Mouse (Mus musculus) right cerebral cortex, postnatal 36 days (tissue): Measurements from ENCODE around the gene Pigt.

Experiments
- DNase-seq, 2 experiments: peaks; one replicate each; pipeline ENCODE4 v3.0.0; 2022; ENCODE audit warnings: low spot score in 2 of 2, mixed read lengths in 1 of 2

Pigt gene

DNA sequence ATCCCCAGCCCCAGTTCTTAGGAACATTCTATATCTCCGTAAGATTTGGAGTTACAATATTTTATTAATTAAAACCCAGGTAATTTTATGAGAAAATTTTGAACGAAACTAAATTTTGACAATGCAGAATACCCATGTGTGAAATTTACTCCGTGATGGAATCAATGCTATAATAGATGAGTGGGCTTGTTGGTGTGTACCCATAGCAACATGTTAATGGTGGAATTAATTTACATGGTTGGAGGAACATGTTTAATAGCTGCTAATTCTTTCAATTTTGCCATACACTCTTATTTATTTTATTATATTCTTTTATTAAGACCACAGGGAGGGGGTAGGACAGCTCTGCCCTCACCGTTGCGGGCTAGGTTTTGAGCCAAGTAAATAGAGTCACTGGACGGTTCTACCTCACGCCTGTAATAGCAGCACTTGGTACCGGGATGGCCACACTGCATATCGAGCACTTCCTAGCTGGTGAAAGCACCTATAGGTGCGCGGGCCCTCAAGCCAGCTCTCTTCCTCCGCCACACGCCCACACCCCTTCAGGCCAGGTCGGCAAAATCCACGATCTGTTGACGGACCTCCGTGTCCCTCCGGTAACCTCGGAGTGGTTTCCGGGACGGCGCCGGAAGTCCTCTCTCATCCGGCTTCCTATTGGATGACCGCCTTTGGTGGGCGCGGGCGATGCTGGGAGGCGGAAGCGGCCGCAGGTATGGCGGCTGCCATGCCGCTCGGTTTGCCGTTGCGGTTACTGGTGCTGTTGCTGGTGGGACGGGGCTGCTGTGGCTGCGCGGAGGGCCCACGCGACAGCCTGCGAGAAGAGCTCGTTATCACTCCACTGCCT lies at the start of gene Pigt:
Gene Pigt, plus strand, starts transcription at position 674 of the 844 bp plus-strand sequence.
- peak; percentile 80 to 88 for DNase-seq

DNA sequence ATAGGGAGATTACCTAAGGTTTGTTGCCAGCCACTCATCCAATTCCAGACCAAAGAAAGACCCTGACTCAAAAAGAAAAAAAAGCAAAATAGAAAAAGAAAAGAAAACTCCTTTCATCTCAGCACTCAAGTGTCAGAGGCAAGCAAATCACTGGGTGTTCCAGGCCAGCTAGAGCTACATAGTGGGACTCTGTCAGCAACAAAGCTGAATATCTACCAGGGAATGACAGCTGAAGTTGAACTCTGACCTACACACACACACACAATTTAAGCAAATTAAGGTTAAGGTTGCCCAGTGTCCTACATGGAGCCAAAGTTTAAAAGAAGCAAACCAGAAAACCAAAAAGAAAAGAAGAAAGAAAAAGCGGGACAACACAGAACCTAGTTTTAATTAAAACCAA lies 49.2 kb upstream of the Pigt start:
- DNase-seq: no peak

DNA sequence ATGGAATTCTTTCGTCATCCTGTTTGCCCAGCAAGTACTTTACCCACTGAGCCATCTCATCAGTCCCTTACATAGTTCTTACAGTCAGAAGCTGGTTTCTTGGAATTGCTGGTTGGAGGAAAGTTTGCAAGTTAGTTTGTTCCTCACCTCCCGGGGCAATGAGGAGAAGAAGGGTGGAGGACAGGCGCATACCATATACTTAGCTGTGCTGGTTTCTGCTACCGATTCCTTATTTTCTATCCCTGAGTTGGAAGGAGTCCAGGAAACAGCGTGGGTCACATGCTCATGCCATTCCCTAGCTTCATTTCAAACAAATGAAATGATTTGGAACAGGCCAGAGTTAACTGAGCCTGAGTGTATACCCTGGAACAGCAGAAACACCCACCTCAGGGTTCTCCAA lies 48.4 kb upstream of the Pigt start:
- no peak for DNase-seq

DNA sequence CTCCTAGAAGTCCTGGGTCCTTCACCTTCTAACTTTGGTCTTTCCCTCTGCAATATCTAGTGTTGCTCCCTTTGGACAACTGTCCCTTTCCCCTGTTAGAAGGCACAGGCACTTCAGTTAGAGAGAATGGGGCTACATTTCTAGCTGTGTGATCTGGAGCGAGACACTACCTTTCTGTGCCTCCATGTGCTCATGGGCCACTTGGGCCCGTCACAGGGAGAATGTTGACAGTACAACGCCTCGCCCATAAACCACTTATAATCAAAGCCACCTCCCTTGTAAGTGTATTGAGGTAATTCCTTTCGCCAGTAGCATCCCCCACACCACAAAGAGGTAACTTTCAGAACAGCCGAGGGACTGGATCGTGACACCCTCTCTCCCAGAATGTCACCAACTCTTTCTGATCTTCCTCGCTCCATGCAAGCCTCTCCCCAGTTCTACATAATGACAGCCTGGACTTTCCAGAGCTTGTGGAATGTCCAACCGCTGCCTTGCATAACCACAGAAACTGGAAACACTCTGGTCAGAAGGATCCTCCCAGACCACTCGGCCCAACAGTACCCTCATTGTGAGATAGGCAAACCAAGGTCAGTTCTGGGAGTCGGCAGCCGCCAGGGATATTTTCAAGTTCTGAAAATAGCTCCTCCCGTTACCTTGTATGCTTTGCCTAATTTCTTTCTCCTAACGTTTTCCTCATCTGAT lies 47.8 kb upstream of the Pigt start:
- DNase-seq: no peak

DNA sequence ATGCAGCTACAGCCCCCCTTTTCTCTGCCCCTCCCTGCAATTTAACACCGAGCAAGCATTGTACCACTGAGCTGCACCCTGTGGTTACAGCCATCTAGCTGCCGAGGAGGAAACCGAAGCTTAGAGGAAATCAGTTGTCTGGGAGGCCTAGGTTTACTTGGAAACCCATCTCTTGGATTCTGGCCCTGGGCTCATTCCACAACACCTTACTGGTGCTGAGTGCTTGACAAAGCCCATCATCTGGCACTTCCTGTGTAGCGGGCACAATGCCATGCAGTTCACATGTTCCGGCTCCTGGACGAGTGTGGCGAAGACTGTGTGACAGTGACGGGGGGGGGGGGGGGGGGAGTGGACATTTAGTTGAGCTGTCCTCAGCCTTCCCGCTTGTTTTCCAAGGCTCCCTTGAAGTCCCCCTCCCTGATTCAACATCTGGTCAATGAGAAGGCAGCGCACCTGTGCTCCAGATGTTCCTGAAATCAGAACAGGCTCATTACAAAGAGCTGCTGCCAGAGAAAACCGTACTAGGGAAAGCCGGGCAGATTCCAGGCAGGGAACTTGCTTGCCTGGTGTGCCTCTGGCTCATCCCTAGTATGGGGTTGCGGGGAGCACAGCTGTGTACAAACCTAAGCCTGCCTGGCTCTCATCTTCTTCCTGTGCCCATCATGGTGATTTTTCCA lies 45.2 kb upstream of the Pigt start:
- no peak for DNase-seq

DNA sequence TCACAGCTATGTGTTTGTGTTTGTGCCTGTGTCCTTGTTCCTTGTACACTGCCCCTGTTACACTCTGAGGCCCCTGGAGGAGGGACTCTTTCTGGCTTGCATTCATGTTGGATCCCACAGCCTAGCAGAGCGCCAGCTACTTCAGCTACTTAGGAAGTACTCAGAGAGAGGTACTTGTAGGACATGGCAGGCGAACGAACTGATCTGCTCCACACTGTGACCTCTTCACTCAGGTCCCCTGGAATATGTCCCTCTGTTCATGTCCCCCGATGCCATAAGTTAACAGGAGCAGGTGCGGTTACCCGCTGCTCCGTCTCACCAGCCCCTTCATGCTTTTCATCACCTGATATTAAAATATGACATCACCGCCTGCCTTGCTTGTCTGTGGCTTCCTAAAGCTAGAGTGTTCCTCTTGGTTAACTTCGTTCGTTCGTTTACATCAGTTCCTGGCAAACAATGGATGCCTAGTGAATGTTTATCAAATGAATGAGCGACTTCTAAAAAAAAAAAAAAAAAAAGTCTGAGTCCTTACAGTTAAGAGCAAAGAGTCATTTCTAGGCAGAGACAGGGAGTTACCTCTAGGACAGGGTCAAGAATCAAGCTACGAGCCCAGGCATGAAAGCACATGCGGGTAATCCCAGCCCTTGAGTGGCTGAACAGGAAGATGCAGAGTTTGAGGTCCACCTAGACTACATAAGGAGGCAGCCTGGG lies 44.1 kb upstream of the Pigt start:
- no peak for DNase-seq

DNA sequence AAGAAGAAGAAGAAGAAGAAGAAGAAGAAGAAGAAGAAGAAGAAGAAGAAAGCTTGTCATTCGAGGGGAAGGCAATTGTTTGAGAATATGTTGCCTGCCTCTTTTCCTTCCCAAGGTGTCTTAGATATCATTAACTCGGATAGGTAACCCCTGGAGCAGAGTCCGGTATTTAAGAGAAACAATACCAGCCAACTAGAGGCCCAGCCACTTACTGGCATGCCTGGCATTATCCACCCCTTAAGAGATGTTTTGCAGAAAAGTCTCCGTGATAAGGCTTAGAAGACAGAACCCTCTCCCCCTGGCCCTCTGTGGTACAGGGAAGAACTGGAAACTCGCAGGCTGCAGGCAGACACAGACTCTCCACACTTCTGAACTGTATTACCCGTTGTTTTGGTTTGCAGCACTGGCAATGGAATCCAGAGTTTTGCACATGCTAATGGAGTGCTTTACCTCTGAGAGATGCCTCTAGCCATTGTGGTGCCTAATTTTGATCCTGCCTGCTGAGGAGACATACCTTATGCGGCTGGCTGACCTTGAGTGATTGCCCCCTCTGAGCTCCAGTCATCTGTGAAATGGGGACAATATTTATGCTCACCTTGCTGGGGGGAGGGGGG lies 43.3 kb upstream of the Pigt start:
- DNase-seq: no peak

DNA sequence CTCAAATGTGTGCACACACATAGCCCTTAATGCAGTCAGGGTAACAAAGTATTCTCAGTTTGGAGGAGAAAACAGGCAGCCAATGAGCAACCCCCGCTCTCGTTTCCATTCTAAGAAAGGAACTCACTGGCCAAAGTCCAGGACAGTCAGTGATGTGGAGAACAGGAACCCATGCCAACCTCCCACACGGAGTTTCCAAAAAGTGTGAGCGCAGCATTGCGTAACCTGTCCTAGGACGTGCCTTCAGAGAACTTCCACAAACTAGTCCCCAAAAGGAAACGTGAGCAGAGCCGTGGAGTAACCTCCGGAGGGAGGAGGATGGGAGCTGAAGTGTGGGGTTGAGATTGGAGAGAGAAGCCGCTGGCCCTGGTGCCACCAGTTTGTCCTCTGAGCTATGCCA lies 42.5 kb upstream of the Pigt start:
- peak; percentile 79 to 90 for DNase-seq

DNA sequence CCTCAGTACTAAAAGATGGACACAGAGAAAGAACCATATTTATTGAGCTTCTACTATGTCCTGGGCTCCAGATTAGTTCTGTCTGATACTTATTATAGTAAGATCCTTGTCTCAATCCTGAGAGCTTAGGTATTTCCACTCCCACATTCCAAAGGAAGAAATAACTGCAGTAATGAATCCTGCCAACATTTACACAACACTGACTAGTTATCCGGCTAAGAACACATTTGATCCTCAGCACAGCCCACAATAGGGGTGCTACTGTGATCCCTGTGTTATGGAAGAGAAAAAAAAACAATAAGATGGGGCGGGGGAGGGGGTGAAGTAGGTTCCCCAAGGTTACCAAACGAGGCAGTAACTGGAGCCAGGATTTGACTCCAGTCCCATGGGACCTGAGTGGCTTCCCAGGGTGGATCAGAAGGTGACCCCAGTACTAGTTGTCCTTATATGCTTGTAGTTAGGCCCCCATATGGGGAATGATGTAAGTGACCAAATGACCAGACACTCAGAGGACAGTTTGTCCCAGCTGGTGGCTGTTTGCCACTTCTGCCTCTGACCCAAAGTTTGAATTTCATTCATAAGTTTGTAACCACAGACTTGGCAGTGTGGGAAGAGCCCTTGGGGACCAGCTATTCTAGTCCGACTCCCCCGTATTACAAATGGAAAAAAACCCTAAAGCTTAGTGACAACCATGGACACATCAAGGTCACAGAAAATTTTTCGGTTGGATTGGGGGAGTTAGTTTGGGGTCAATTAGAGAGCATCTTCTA lies 41.7 kb upstream of the Pigt start:
- DNase-seq: no peak

DNA sequence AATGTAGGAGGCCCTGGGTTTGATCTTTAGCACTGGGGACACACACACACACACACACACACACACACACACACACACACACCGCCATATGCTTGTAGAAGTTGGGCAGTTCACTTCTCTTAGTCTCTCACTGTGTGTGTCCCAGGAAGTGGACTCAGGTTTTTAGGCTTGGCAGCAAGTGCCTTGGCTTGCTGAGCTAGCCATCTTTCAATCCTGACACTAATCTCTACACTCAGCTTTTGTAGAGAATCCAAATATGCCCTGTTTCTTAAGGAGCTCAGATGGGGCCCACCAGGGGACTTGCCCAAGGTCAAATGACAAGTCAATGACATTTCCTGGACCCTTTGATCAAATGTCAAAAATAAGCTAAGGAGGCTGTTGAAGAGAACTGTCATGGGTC lies 40.9 kb upstream of the Pigt start:
- DNase-seq: no peak

DNA sequence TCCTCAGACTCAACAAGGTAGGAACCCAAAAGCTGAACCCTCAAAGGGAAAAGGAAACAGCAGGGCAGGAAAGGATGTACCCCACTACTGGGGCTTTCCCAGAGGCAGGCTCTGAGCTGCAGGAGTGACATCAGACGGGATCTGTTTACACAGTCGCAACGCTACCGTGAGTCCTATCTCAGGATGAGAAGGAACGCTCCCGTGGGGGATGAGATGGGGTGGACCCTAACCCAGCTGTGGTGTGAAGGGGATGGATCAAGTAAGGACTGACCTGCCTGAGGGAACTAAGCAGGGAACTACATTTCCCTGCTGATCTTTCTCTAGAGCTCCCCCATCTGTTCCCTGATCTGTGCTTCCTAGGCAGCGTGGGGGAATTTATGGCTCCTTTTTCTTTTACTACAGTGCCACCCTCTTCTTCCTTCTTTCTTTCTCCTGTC lies 40.4 kb upstream of the Pigt start, which contains the start of gene Sys1:
Gene Sys1, plus strand, starts transcription at position 101 of the 437 bp plus-strand sequence.
- no peak for DNase-seq

DNA sequence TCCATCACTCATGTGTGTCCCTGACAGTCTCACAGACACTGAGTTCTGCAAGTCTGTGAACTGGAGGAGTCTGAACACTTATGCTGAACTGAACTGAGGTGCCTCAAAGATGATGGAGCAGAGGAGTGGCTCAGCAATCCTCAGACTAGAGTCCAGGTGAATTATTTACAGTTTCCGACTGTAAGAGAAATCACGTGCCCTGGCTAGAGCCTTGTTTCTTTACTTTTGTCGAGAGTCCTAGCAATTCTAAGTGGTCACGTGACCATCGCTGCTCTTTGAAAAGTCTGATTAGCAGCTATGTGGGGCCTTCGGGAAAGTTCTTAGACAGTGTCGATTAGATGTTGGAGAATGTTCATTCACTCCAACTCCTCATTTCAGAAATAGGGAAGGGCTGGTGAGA lies 39.4 kb upstream of the Pigt start:
- DNase-seq: no peak

DNA sequence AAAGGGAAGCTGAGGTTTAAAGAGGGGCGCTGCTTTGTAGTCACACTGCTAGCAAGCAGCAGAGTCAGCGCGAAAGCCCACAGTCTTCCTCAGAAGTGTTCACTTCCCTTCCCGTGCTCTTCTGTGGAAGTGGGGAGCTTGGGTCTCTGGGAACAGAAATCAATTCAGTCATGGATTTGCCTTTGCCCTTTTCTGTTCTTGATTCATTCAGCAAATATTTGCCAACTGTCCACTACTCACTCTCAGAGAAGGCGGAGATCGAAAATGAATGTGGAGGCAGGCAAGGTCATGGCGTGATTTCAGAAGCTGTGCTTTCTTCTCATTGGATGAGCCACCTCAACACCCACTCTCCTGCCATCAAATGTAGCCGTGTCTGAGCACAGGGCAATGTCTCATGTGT lies 38.8 kb upstream of the Pigt start:
- DNase-seq: no peak

DNA sequence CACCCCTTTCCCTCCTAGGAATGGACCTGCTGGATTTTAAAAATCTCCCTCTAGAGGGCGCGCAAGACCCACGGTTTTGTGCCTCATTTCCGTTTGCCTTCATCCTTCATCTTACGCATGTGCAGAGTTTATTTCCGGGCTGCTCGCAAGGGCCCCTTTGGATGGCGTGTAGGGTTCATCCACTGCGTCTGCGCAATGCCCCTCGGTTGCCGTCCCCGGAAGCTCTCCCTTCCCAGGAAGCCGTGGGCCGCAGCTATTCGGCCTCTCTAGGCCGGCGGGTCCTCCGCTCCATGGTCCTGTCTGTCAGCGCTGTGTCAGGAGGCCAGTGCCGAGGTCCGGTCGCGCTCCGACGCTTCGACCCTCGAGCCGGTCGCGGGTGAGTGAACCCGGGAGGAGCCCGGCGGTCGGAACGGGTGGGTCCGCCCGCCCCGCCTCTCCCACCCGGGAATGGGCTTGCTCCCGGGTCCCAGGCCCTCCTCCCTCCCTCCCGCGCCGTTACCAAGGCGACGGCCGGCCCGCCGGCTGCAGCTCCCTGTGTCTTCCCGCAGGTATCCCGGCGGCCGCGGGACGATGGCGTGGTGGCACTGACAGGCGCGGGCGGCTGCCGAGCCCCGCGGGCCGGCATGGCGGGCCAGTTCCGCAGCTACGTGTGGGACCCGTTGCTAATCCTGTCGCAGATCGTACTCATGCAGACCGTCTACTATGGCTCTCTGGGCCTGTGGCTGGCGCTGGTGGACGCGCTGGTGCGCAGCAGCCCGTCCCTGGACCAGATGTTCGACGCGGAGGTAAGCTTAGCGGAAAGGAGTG lies 36.4 kb upstream of the Pigt start, which contains the start of gene Gm20458:
Gene Gm20458, plus strand, starts transcription at position 223 of the 807 bp plus-strand sequence.
- peak; percentile 96 to 98 for DNase-seq

DNA sequence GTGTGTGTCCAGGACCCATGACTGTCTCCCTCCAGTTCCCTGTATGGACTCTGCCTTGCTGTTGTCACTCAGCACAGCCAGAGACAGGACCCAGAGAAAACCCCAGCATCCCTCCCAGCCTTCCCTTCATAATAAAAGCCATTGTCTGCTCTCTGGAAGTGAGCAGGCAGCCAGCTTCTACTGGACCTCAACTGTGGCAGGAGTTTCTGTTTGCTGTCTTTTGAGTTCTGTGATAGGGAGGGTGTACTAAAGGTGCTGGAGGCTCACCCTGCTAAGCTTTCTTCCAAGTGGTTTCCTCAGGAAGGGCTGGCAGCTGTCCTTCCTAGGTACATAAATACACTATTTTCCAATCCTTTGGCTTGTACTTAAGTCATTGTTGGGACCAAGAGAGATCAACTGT lies 32.2 kb upstream of the Pigt start:
- no peak for DNase-seq

DNA sequence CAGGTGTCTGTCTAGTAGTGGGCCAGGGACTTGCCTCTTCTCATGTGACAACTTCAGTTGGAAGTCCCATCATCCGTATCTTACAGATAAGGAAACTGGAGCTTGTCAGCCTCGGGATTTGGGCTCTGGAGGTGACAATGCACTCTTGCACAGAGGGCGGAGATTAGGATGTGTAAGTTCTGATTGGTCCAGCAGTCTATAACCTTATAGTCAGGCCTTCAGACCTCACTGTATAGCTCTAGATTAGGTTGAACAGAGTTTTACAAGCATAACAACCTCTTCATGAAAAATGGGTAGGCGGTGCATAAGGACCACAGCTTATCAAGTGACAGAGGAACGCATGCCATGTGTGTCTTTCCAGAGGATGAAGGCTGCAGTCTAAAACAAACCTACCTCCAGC lies 30.5 kb upstream of the Pigt start:
- DNase-seq: no peak

DNA sequence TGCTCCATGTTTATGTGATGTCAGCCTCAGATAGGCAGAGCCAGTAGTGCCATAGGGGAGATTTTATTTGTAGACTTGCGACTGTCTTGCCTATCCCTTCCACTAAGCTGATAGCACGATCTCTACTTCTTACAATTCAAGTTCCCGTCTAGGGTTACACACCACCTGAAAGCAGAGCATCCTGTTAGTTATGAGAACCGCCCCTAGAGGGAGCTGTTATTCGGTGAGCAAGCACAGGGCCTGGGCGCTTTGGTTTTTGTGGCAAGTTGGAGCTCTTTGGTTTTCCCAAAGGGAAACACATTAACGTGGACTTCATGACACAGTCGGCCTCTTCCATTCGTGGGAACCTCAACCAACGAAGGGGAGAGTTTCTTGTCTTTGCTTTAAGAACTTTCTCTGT lies 27.1 kb upstream of the Pigt start:
- DNase-seq: no peak

DNA sequence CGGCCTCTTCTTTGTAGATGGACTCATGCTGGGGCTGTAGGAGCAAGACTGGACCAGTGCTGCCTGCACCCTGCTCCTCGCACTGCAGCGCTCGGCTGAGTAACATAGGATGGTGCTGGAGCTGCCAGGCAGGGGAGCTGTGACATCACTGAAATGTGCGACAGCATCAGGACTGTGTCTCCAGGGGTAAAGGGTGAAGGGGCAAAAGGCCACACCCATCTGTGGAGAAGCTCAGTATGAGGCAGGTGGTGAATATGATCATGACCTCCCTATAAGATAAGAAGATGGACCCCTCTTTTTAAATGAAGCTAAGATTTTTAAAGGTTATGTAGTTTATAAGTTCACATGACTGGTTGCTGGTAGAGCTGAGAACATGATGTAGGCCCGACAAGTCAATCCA lies 23.7 kb upstream of the Pigt start, which contains the start of gene Trp53tg5:
Gene Trp53tg5, minus strand, starts transcription at position 101 of the 400 bp plus-strand sequence.
- DNase-seq: no peak

DNA sequence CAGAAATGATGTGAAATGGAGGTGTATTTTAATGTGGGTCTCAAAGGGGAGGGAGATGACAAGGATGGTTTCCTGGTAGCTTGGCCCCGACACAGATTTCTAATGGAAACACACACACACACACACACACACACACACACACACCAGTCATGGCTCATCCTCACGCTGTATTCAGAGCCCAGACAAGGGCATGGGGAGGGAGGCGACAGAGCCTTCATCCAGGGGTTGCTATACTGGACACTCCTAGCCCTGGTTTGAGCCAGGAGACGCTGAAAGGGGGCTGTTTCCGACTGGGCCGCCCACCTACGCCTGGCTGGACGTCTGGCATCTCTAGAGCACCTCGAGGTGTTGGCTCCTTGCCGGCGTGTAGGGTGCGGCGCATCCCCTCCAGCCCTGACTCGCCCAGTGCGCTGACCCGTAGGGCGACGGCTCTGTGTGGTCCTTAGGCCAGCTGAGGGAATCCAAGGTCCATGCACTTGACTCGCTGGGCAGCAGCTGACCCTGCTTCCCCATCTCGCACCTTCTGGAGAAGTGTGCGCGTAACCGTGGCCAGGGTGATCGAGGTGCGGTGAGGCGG lies 11.6 kb upstream of the Pigt start, which contains the start of gene Dbndd2:
Gene Dbndd2, plus strand, starts transcription at position 426 of the 577 bp plus-strand sequence.
- peak in 1 of 2 experiments; percentile 43 for DNase-seq
